Mouse (Mus musculus) effector memory CD4-positive, alpha-beta T cell, adult 5 months (primary cell): ENCODE data around the gene Mrpl33. TPM values are rescaled to one million over a fixed set of nuclear protein-coding genes. Genes with fewer than 3 reads are reported as not detected.

ENCODE experiments used
- polyA plus RNA-seq: library from polyadenylated mRNA; unstranded; fragments of 100-300 nt; shearing (Covaris generic); gene quantifications from one replicate; pipeline ENCODE4 v1.2.1, GENCODE M21; 2017

Gene Mrpl33
- polyA plus RNA-seq = 187 TPM

GRCm38 (mm10) chr5:31596481-31597429 lies at the start of gene Mrpl33:
Mrpl33 (plus strand) TSS chr5:31596935.

GRCm38 (mm10) chr5:31696971-31697643 lies 100.4 kb downstream of the Mrpl33 start, which contains the start of gene Rbks:
Rbks (minus strand) TSS chr5:31697627.

GRCm38 (mm10) chr5:31697644-31698296 lies 101.0 kb downstream of the Mrpl33 start, which contains the start of gene Babam2:
Babam2 (plus strand) TSS chr5:31697684.

Other genes starting within 250 kb of the Mrpl33 start
- 32.7 TPM for gene Zfp512, start 144.5 kb upstream of the Mrpl33 start, polyA plus RNA-seq
- gene 4930548H24Rik, start 111.2 kb upstream of the Mrpl33 start, polyA plus RNA-seq = not detected
- 30.7 TPM for gene Gpn1, start 102.2 kb upstream of the Mrpl33 start, polyA plus RNA-seq
- 53.6 TPM for gene Slc4a1ap, start 69.9 kb upstream of the Mrpl33 start, polyA plus RNA-seq
- gene Supt7l, start 69.1 kb upstream of the Mrpl33 start, polyA plus RNA-seq = 11.5 TPM
- 15.9 TPM for gene Rbks, start 100.7 kb downstream of the Mrpl33 start, polyA plus RNA-seq
- 40.7 TPM for gene Babam2, start 100.7 kb downstream of the Mrpl33 start, polyA plus RNA-seq